Mouse (Mus musculus) liver, embryonic 14.5 days (tissue): Measurements from ENCODE around the gene Mmrn2. TPM values are rescaled to one million over a fixed set of nuclear protein-coding genes. Genes with fewer than 3 reads are reported as not detected.

Source experiments
- ATAC-seq: fragments of 200-750 bp; cut with Nextera tagmentation; 2 replicates; pipeline ENCODE4 v1.8.0; 2017; ENCODE audit warnings: moderate number of reproducible peaks, mild to moderate bottlenecking, moderate library complexity; ENCODE audit not compliant: insufficient read depth
- DNase-seq, 3 experiments: peaks; one replicate each; pipeline ENCODE4 v3.0.0-alpha.2; 2012 to 2013; ENCODE audit warnings: low read depth in 3 of 3, low spot score in 3 of 3
- H3K27ac ChIP-seq: fragments of 300-500 bp; sonication (generic); 2 replicates; pipeline ENCODE4 v1.5.1; 2014; ENCODE audit warnings: moderate library complexity, mild to moderate bottlenecking, control low read depth, inconsistent platforms
- H3K27me3 ChIP-seq: fragments of 300-500 bp; sonication (generic); 2 replicates; pipeline ENCODE4 v1.6.1; 2014; ENCODE audit warnings: mild to moderate bottlenecking, low read length, moderate library complexity; ENCODE audit not compliant: control insufficient read depth, insufficient read depth
- H3K36me3 ChIP-seq: fragments of 300-500 bp; sonication (generic); replicated peaks from 2 replicates; pipeline ENCODE4 v1.6.1; 2014; ENCODE audit warnings: low read depth; ENCODE audit not compliant: control insufficient read depth, insufficient read depth
- H3K4me1 ChIP-seq, 2 experiments: fragments of 200-500 bp in 1 of 2; fragments of 300-500 bp in 1 of 2; sonication (generic) in 1 of 2; replicated peaks; 2 replicates each; pipeline ENCODE4 v1.6.1; 2012 to 2014; ENCODE audit warnings: antibody characterized with exemption in 1 of 2, inconsistent platforms in 1 of 2, low read length in 1 of 2; ENCODE audit not compliant: control insufficient read depth in 2 of 2, insufficient read depth in 2 of 2
- H3K4me2 ChIP-seq: fragments of 300-500 bp; sonication (generic); 2 replicates; pipeline ENCODE4 v1.6.1; 2014; ENCODE audit warnings: low read depth, mild to moderate bottlenecking, control low read depth, moderate library complexity
- H3K4me3 ChIP-seq, 2 experiments: fragments of 200-500 bp in 1 of 2; fragments of 300-500 bp in 1 of 2; sonication (generic) in 1 of 2; 2 replicates each; pipeline ENCODE4 v1.5.1; 2012 to 2014; ENCODE audit warnings: low read depth in 2 of 2, low read length in 2 of 2, mild to moderate bottlenecking in 2 of 2, control low read depth in 1 of 2, inconsistent platforms in 1 of 2, moderate library complexity in 1 of 2; ENCODE audit not compliant: insufficient read depth in 1 of 2
- H3K9ac ChIP-seq: fragments of 300-500 bp; sonication (generic); replicated peaks from 2 replicates; pipeline ENCODE4 v1.6.1; 2014; ENCODE audit warnings: mild to moderate bottlenecking, control low read depth, moderate library complexity
- H3K9me3 ChIP-seq: fragments of 300-500 bp; sonication (generic); 2 replicates; pipeline ENCODE4 v1.6.1; 2016; ENCODE audit warnings: low read length, mixed read lengths; ENCODE audit not compliant: control insufficient read depth
- CTCF ChIP-seq: IDR thresholded peaks from 2 replicates; pipeline ENCODE4 v1.5.1; 2016; ENCODE audit warnings: antibody characterized with exemption, low read depth, control low read depth
- EP300 ChIP-seq: IDR thresholded peaks from 2 replicates; pipeline ENCODE4 v1.6.1; 2016; ENCODE audit warnings: antibody characterized with exemption, low read depth
- WGBS: fragments of 180-500 bp; shearing (Covaris S2); extraction: QIAGEN DNeasy Blood & Tissue Kit; methylation state at CpG from one replicate; pipeline ENCODE4 v1.1.7; 2014; ENCODE audit not compliant: insufficient replicate concordance; 5-methylcytosine and 5-hydroxymethylcytosine counted together
- polyA plus RNA-seq, 2 experiments: library from polyadenylated mRNA; depleted of rRNA in 1 of 2; stranded (reverse) in 1 of 2; unstranded in 1 of 2; fragments of >200 nt; fragmentation: Nextera tagmentation in 1 of 2; extraction: Ambion mirVana in 1 of 2; gene quantifications; 2 replicates each; pipeline versions ENCODE4 v1.2.1 to v1.2.3; 2012 to 2014

Gene Mmrn2
- polyA plus RNA-seq, 2 experiments: 1.0 to 1.3 TPM

DNA sequence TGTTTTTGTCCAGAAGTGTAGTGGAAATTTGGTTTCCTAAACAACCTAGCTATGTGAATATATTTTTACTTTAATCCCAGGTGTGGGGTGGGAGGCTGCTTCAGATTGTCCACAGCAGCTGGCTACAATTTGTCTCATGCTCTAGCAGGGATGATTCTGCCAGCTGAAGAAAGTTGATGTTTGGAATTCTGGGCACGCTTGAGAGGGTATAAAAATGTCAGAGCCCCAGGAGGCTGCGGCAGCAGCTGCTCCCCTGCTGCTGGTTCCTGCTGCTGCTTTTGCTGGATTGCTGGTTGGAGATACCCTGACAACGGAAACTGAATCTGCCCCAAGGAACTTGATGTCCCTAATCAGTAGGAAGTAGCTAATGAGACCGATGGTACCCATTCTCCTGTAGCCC is 67.3 kb downstream of the Mmrn2 start:
- no peaks in the 10 kb centered on the region for H3K36me3 ChIP-seq
- WGBS: 57% methylated on average over 4 of the region's 4 CpGs
- H3K27ac ChIP-seq: no peak overlapping the region
- no peak for TF ChIP-seq EP300
- no peak for TF ChIP-seq CTCF
- no peak overlapping the region for H3K9ac ChIP-seq
- DNase-seq (no peak), ATAC-seq (no peak)
- no peak overlapping the region for H3K4me3 ChIP-seq
- H3K27me3 ChIP-seq: no peaks in the 10 kb centered on the region
- H3K4me1 ChIP-seq: no peaks in the 10 kb centered on the region
- no peak overlapping the region for H3K4me2 ChIP-seq
- no peaks in the 10 kb centered on the region for H3K9me3 ChIP-seq

DNA sequence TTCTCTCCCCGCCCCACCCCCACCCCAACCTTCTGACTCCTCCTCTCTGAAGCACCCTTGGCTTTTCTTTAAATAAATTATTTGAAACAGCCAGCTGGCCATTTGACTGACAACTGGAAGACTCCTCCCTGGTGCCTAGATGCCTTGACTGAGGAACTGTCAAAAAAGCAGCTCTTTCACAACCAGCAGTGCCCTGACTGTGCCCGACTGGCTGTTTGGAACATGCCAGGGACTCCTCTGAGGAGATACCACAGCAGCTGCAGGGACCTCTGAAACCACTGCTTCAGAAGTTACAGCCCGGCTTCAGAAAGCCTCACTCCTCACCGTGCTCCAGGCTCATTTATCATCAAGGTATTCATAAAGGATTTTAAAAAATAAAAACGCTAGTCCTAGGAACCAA is 69.1 kb downstream of the Mmrn2 start:
- DNase-seq (no peak), ATAC-seq (no peak)
- TF ChIP-seq EP300 (no peak), CTCF (no peak)
- Histone ChIP-seq H3K4me2 (no peak overlapping the region), H3K4me1 (no peaks in the 10 kb centered on the region; a peak in 1 of 4 replicates), H3K9ac (no peak overlapping the region), H3K36me3 (no peaks in the 10 kb centered on the region), H3K27ac (no peak overlapping the region), H3K27me3 (no peaks in the 10 kb centered on the region), H3K4me3 (no peak overlapping the region), H3K9me3 (no peaks in the 10 kb centered on the region)
- 59% methylated on average over 5 of the region's 5 CpGs for WGBS

DNA sequence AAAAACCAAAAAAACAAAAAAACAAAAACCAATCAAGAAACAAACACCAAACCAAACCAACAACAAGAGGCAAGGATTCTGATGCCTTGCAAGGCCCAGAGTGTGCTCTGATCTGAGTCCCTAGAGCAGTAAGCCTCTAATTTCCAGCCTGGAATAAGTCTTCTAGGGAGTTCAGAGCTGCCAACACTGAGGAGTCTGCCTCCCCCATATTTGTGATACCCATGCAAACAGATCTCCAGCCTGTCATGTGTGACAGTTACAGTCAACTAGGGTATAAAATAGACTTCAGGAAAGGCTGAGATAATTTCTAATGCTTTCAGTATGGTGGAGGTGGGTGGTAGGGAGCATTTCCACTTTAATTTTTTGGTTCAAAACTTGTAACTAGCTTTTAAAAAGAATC is 69.7 kb downstream of the Mmrn2 start:
- H3K27ac ChIP-seq: no peak overlapping the region
- DNase-seq (no peak), ATAC-seq (no peak)
- H3K4me1 ChIP-seq: no peaks in the 10 kb centered on the region; a peak in 1 of 4 replicates
- H3K9ac ChIP-seq: no peak overlapping the region
- H3K27me3 ChIP-seq: no peaks in the 10 kb centered on the region
- H3K9me3 ChIP-seq: no peaks in the 10 kb centered on the region
- H3K4me2 ChIP-seq: no peak overlapping the region
- no peak overlapping the region for H3K4me3 ChIP-seq
- TF ChIP-seq CTCF (no peak), EP300 (no peak)
- H3K36me3 ChIP-seq: no peaks in the 10 kb centered on the region

DNA sequence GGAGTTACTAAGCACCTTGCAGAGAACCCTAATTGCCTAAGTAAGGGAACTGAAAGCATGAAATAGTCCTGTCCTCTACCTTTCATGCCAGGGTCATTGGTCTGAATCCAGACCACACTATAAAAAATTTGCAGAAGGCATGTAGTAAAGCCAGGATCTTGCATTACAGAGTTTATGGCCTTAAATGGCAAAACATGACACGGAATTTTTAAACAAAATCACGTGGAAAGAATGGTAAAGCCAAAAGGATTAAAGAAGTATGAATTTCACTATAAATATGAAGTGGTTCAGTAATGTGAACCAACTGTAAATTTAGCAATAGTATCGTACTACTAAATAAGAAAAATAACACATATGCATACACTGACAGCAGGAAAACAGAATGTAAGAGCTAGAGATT is 70.1 kb downstream of the Mmrn2 start:
- no peak for ATAC-seq
- 62% methylated on average over 3 of the region's 3 CpGs for WGBS
- TF ChIP-seq CTCF: no peak
- TF ChIP-seq EP300: no peak

DNA sequence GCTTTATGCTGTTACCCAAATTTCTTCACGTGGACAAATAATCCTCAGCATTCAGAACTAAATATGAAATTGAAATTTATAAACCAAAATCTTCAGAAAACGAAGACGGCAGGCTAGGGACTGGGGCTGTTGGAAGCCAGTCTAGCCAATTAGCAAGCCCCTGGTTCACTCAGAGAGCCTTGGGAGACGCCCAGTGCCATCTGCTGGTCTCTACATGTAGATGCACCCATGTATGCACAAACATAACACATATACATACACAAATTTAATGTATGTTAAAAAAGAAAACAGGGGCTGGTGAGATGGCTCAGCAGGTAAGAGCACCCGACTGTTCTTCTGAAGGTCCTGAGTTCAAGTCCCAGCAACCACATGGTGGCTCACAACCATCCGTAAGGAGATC is 71.4 kb downstream of the Mmrn2 start:
- Histone ChIP-seq H3K4me1 (no peaks in the 10 kb centered on the region; a peak in 1 of 4 replicates), H3K36me3 (no peaks in the 10 kb centered on the region), H3K9me3 (no peaks in the 10 kb centered on the region), H3K27me3 (no peaks in the 10 kb centered on the region), H3K4me2 (no peak overlapping the region), H3K9ac (no peak overlapping the region), H3K27ac (no peak overlapping the region), H3K4me3 (no peak overlapping the region)
- TF ChIP-seq EP300: no peak
- no peak for TF ChIP-seq CTCF
- ATAC-seq: no peak
- no peak for DNase-seq
- 72% methylated on average over 6 of the region's 6 CpGs for WGBS

More for the DNA sequence above, 70.1 kb downstream of the Mmrn2 start:
- DNase-seq: no peak
- H3K36me3 ChIP-seq: no peaks in the 10 kb centered on the region
- no peak overlapping the region for H3K4me2 ChIP-seq
- H3K27me3 ChIP-seq: no peaks in the 10 kb centered on the region
- no peak overlapping the region for H3K9ac ChIP-seq
- no peaks in the 10 kb centered on the region for H3K9me3 ChIP-seq
- no peaks in the 10 kb centered on the region; a peak in 1 of 4 replicates for H3K4me1 ChIP-seq
- H3K27ac ChIP-seq: no peak overlapping the region
- no peak overlapping the region for H3K4me3 ChIP-seq
